Mouse (Mus musculus): ENCODE measurements around the gene Ssx2ip. TPM values are rescaled to one million over a fixed set of nuclear protein-coding genes. Genes with fewer than 3 reads are reported as not detected.

Gene Ssx2ip
- polyA plus RNA-seq, 1 experiment from 2014 or later = 25.1 TPM

DNA sequence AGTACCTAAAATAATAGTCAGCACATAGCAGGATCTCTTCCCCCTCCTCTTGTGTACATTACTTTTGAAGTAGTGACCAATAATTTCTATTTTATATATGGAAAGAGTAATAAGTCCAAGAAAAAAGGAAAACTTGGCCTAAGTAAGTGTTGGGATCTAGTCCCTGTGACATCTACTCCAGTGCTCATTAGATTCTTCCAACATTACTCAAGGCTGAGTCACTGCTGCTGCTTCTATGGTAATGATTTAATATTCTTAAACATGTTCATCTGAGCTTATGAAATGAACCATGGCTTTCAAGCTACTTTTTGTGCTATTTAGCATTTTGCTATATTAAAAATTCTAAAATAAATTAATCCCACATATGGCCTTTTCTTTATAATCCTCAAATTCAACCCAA is 69.3 kb downstream of the Ssx2ip start:
- no peak overlapping the region for H3K4me2 ChIP-seq (replicated peaks; ENCODE audit: low read depth, low read length)
- ATAC-seq (ENCODE audit: low FRiP score) (no peak), DNase-seq (ENCODE audit: low spot score) (no peak)
- H3K4me3 ChIP-seq (ENCODE audit: low read depth, low read length) = no peak overlapping the region
- H3K9me3 ChIP-seq (ENCODE audit: control insufficient read depth, low read length) = no peaks in the 10 kb centered on the region
- no peak overlapping the region for H3K27ac ChIP-seq (ENCODE audit: low read depth, low read length)
- H3K27me3 ChIP-seq (ENCODE audit: control insufficient read depth, insufficient read depth, low read length) = no peaks in the 10 kb centered on the region
- no peaks in the 10 kb centered on the region for H3K4me1 ChIP-seq (replicated peaks; ENCODE audit: control insufficient read depth, insufficient read depth, low read length)
- no peak overlapping the region for H3K9ac ChIP-seq (ENCODE audit: low read depth, low read length)
- H3K36me3 ChIP-seq (ENCODE audit: control insufficient read depth, insufficient read depth, low read length) = no peaks in the 10 kb centered on the region

- ATAC-seq (ENCODE audit: low FRiP score) (no peak), DNase-seq (ENCODE audit: low spot score) (no peak)
- Histone ChIP-seq H3K36me3 (ENCODE audit: control insufficient read depth, insufficient read depth, low read length) (no peaks in the 10 kb centered on the region), H3K4me3 (ENCODE audit: low read depth, low read length) (no peak overlapping the region), H3K4me1 (replicated peaks; ENCODE audit: control insufficient read depth, insufficient read depth, low read length) (no peaks in the 10 kb centered on the region), H3K27ac (ENCODE audit: low read depth, low read length) (no peak overlapping the region), H3K9me3 (ENCODE audit: control insufficient read depth, low read length) (no peaks in the 10 kb centered on the region), H3K27me3 (ENCODE audit: control insufficient read depth, insufficient read depth, low read length) (no peaks in the 10 kb centered on the region), H3K9ac (ENCODE audit: low read depth, low read length) (no peak overlapping the region), H3K4me2 (replicated peaks; ENCODE audit: low read depth, low read length) (no peak overlapping the region)
- WGBS = 91% methylated on average over 3 of the region's 3 CpGs
Measured at GRCm38 (mm10) chr3:146474428-146474827, 70.0 kb downstream of the Ssx2ip start.

DNA sequence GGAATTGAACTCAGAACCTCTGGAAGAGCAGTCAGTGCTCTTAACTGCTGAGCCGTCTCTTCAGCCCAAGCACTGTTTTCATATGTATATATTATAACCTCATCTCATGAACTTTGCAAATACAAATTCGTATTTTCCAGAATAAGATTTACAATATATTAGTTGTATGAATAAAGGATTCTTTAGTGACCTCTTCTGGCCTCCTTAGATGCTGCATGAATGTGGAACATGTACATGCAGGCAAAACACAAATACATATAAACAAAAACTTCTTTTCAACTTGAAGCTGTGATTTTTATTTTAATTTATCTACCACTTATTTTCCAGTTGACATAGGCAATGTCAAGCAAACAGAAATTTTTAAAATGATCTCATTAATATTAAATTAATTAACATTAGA is 77.6 kb downstream of the Ssx2ip start:
- DNase-seq (ENCODE audit: low spot score) = no peak
- H3K27me3 ChIP-seq (ENCODE audit: control insufficient read depth, insufficient read depth, low read length) = no peaks in the 10 kb centered on the region
- WGBS = 77% methylated on average over 2 of the region's 2 CpGs
- H3K4me2 ChIP-seq (replicated peaks; ENCODE audit: low read depth, low read length) = no peak overlapping the region
- no peaks in the 10 kb centered on the region for H3K36me3 ChIP-seq (ENCODE audit: control insufficient read depth, insufficient read depth, low read length)
- ATAC-seq (ENCODE audit: low FRiP score) = no peak
- no peaks in the 10 kb centered on the region for H3K4me1 ChIP-seq (replicated peaks; ENCODE audit: control insufficient read depth, insufficient read depth, low read length)
- H3K4me3 ChIP-seq (ENCODE audit: low read depth, low read length) = no peak overlapping the region
- no peak overlapping the region for H3K9ac ChIP-seq (ENCODE audit: low read depth, low read length)
- no peak overlapping the region for H3K27ac ChIP-seq (ENCODE audit: low read depth, low read length)
- no peaks in the 10 kb centered on the region for H3K9me3 ChIP-seq (ENCODE audit: control insufficient read depth, low read length)

DNA sequence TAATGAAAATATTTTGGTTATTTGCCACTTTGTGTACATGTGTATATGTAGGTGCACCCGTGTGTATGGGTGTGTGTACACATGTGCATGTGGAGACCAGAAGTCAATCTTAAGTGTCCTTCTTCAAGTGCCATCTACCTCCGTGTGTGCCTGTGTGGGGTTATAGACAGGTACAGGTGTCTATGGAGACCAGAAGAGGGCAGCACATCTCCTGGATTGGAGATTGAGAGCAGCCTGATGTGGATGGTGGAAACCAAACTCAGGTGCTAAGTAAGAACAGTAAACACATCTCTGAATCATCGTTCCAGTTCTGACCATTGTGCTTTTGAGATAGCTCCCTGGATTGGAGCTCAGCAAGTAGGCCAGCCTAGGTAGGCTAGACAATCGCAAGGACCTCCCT is 82.0 kb downstream of the Ssx2ip start:
- Histone ChIP-seq H3K27ac (ENCODE audit: low read depth, low read length) (no peak overlapping the region), H3K36me3 (ENCODE audit: control insufficient read depth, insufficient read depth, low read length) (no peaks in the 10 kb centered on the region), H3K4me3 (ENCODE audit: low read depth, low read length) (no peak overlapping the region), H3K27me3 (ENCODE audit: control insufficient read depth, insufficient read depth, low read length) (no peaks in the 10 kb centered on the region), H3K9ac (ENCODE audit: low read depth, low read length) (no peak overlapping the region), H3K4me1 (replicated peaks; ENCODE audit: control insufficient read depth, insufficient read depth, low read length) (no peaks in the 10 kb centered on the region), H3K4me2 (replicated peaks; ENCODE audit: low read depth, low read length) (no peak overlapping the region), H3K9me3 (ENCODE audit: control insufficient read depth, low read length) (no peaks in the 10 kb centered on the region)
- WGBS = 79% methylated on average over 4 of the region's 4 CpGs
- ATAC-seq (ENCODE audit: low FRiP score) = no peak
- DNase-seq (ENCODE audit: low spot score) = no peak

Other genes starting within 250 kb of the Ssx2ip start
- 1.4 and 1.5 TPM in 2 replicates for gene Lpar3, start 183.7 kb upstream of the Ssx2ip start, polyA plus RNA-seq (2014; fragmentation: Nextera tagmentation; extraction: Ambion mirVana)
- 6.7 and 8.8 TPM in 2 replicates for gene Ctbs, start 45.2 kb downstream of the Ssx2ip start, polyA plus RNA-seq (2014; fragmentation: Nextera tagmentation; extraction: Ambion mirVana)
- gene Spata1, start 95.1 kb downstream of the Ssx2ip start, polyA plus RNA-seq (2014; fragmentation: Nextera tagmentation; extraction: Ambion mirVana) = 6.9 and 7.4 TPM in 2 replicates
- gene Gng5, start 95.2 kb downstream of the Ssx2ip start, polyA plus RNA-seq (2014; fragmentation: Nextera tagmentation; extraction: Ambion mirVana) = 1,010 and 1,042 TPM in 2 replicates
- 75.2 and 79.4 TPM in 2 replicates for gene Rpf1, start 116.8 kb downstream of the Ssx2ip start, polyA plus RNA-seq (2014; fragmentation: Nextera tagmentation; extraction: Ambion mirVana)
- gene Uox, start 165.8 kb downstream of the Ssx2ip start, polyA plus RNA-seq (2014; fragmentation: Nextera tagmentation; extraction: Ambion mirVana) = not detected in 2 replicates
- gene Dnase2b, start 211.0 kb downstream of the Ssx2ip start, polyA plus RNA-seq (2014; fragmentation: Nextera tagmentation; extraction: Ambion mirVana) = not detected in 2 replicates
- gene 4930503B20Rik, start 246.7 kb downstream of the Ssx2ip start, polyA plus RNA-seq (2014; fragmentation: Nextera tagmentation; extraction: Ambion mirVana) = not detected in 2 replicates

All from hindbrain, embryonic 11.5 days (tissue).